Mouse (Mus musculus) cerebellum, postnatal 25 days (tissue): ENCODE data around the gene Scimp.
"Not testable (repeated sequence)": the region's sequence is repeated elsewhere in the genome, so short reads cannot be mapped to it uniquely, and the experiment has no call there.

Source experiments
- DNase-seq, 2 experiments: peaks; one replicate each; pipeline ENCODE4 v3.0.0; 2021; ENCODE audit warnings: mixed read lengths in 2 of 2

Scimp gene

GRCm38 (mm10) chr11:70763936-70764808 is 48.2 kb downstream of the Scimp start, which contains the start of gene Zfp3:
Gene Zfp3, plus strand, starts transcription at chr11:70764209.
- peak; percentile 88 to 90 for DNase-seq

DNA sequence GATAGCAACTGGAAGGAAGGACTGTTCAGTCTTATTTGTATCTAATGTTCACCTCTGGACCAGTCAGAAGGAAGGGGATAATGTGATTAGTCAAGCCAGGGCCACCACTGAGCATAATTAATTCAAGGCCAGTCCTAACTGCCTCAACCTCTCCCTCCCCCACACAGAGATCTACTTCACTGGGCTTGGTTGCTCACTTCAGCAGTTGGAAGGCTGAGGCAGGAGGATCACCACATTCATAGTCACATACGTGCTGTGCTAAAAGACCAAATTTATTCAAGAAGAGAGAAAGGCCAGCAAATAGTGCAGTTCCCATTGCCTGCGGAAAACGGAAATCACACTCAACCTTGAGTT is 48.8 kb downstream of the Scimp start:
- no peak for DNase-seq

DNA sequence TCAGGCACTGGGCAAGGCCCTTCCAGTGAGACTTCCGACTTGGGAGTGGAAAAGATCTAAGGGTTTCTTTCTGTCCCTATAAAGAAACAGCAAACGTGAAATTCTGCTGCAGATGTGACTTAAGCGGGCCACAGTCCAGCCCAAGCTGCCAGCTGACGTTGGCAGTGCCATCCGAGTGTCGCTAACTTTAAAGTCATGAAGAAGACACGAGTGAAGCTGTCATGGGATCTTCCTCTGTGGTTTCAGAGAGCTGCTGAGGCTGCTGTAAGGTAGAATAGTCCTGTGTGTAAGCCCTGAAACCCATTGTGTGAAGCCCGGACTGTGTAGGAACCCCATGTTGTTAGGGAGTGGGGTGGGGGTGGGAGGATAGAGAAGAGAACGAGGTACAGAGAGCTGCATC is 49.7 kb downstream of the Scimp start:
- DNase-seq: no peak

DNA sequence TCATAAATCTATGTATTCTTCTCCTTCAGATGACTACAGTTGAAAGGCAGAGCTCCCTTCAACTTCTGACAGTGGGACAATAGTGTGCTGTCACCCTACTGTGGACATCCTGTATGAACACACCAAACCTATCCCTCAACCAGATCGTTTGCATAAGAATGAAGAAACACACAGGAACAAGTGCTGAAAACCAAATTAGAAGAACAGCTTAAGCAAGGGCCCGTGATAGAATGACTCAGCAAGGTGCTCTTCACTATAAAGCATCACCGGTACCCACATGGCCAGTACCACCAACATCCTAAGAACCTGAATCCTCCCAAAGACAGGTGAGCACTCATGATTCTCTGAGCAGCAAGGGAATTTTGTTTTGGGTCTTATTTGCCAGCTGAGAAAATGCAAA is 51.9 kb downstream of the Scimp start:
- DNase-seq: not testable (repeated sequence)

DNA sequence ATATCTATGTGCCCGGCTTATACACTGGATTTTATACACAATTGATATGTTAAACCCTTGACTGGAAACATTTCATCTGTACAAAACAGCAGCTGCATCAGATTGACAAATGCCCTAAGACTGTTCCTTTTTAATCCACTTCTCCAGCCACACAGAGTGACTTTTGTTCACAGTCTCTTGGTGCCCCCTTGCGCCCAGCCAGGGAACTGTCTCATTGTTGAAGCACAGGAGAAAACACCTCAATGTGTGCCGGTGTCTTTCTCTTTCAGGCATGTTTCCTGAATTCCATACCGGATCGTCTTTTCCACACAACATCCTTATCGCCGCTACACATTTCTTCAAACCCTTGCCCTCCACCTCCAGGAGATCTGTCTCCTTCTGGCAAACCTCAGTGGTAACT is 56.7 kb downstream of the Scimp start:
- DNase-seq: peak; percentile 87 to 93

- DNase-seq: peak in 1 of 2 experiments; percentile 29
Observed at GRCm38 (mm10) chr11:70754958-70755357, 57.4 kb downstream of the Scimp start.

GRCm38 (mm10) chr11:70754476-70754875 is 57.9 kb downstream of the Scimp start:
- no peak for DNase-seq

- DNase-seq: no peak
Observed at GRCm38 (mm10) chr11:70753146-70753545, 59.2 kb downstream of the Scimp start.

- DNase-seq: no peak
Observed at GRCm38 (mm10) chr11:70752337-70753017, 59.9 kb downstream of the Scimp start.

DNA sequence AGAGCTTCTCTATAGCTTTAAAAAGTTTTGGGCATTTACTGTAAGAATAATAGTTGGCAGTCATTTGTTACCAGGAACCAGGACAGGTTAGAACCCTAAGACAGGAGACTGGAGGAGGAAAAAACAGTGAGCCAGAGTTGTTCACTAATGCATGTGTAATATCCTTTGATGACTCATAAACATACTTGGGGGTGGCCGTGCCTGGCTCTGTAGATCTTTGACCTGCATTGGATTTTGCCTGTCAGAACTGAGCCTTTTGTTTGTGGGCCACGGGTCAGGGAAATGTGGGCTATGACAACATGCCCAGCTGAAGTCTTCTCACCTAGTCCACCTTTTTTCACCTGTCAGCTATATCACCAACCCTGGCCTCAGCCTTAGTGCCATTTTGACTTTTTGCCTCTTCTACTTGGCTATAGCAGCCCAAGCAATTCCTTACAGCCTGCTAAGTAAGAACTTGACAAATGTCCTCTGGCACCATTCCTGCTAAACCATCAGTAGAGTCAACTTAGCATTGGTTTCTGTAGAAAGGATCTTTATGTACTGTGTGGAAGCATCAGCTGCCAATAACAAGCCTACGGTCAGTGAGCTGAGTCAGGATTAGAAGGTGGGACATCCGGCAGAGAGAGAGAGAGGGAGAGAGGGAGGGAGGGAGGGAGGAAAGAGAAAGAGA is 64.4 kb downstream of the Scimp start:
- no peak for DNase-seq

DNA sequence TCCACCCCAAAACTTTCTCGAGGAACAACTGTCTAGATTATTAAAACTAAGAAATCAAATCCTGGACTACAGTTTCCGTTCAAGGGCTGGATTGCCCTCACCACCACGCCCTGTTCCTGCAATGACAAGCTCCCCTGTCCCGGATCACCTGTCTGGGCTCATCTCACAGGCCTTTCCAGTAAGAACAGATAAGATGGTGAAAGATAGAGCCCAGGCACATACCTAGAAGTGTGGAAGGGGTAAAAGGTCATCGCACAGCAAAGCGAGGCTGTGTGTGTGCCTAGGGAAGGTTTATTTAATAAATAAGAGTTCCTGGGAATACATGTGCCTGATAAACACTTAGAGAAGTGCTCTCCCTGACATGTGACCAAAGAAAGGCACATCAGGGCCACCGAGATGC is 66.8 kb downstream of the Scimp start:
- DNase-seq: no peak

DNA sequence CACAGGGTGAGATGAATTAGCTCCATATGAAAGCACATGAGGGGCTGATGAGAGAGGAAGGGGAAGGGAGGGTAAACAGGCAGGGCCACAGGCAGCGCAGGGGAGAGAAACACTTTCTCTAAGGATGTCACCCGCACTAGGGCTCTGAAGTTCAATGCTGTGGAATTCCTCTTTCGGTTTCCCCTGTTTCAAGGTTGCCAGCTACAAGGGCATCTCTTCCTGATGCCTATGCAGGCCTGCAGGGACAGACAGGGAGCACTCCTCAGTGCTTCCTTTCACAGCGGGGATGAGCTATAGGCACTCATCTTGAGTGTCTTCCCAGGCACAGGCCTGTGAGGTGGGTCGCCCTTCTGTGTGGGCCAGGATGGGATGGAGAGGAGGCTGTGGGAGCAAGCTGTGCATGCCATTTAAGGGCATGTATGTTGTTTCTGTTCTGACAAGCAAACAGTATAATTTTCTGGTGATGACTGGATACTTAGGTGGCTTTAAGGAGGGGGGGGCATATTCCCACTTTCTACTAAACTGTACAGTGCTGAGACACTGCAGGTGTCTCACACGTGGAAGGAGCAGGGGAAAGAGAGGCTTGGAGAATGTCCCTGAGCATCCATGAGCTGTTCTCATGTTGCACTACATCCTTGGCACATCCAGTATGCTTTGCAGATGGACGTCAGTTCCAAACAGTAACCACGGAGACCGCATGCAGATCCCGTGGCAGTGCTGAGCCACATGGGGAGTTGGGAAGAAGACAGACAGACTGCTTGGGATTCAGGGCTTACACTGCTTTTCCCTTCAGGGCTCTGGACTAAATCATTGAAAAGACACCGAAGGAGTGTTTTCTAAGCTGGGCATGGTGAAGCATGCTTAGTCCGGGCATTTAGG is 69.6 kb downstream of the Scimp start:
- no peak for DNase-seq

DNA sequence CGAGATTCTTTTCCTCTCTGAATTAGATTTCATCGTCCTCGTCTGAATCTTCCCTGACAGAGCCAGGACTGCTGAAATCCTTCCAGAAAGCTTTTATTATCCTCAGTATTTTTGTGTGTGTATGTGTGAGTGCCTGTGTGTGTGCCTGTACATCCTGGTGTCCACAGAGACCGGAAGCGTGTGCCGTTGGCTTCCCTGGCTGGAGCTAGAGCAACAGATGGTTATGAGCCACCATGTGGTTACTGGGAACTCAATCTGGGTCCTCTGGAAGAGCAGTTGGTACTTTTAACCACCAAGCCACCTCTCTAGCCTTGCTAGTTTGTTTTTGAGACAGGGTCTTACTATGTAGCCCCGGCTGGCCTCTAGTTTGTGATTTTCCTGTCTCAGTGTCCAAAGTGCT is 70.3 kb downstream of the Scimp start:
- DNase-seq: peak in 1 of 2 experiments; percentile 26

DNA sequence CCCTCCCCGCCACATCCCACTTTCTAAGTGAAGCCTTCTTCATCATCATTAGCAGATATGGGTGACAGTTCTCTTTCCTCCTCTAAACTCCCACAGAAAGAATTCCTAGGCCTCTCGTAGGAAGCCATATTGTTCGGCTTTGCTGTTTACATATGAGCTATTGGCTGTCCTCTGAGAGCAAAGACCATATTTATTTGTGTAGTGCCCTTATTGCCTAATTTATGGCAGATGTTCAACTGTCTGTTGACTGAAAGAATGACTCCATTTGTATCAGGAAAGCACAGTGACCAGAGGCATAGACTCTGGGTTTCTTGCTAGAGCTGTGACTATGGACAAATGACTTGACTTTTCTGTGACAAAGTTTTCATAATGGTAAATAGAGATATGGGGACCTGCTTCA is 70.8 kb downstream of the Scimp start:
- no peak for DNase-seq
